Mouse (Mus musculus): ENCODE measurements around the gene Mef2c.

Gene Mef2c

GRCm38 (mm10) chr13:83503919-83504318 lies at the start of gene Mef2c:
TSS of gene Mef2c (plus strand) at chr13:83504034.
- WGBS, result 91% methylated on average over 7 of the region's 7 CpGs

GRCm38 (mm10) chr13:83459600-83459999 lies 44.2 kb upstream of the Mef2c start:
- 97% methylated on average over 3 of the region's 3 CpGs for WGBS

- 79% methylated on average over 1 of the region's 1 CpGs for WGBS
Observed at GRCm38 (mm10) chr13:83460620-83461019, 43.2 kb upstream of the Mef2c start.

- 68% methylated on average over 2 of the region's 2 CpGs for WGBS
Observed at GRCm38 (mm10) chr13:83461556-83461955, 42.3 kb upstream of the Mef2c start.

GRCm38 (mm10) chr13:83466756-83467155 lies 37.1 kb upstream of the Mef2c start:
- 89% methylated on average over 5 of the region's 5 CpGs for WGBS

- WGBS, result 86% methylated on average over 3 of the region's 3 CpGs
Observed at GRCm38 (mm10) chr13:83468794-83469193, 35.0 kb upstream of the Mef2c start.

- WGBS, result 76% methylated on average over 2 of the region's 2 CpGs
Observed at GRCm38 (mm10) chr13:83473755-83474154, 30.1 kb upstream of the Mef2c start.

GRCm38 (mm10) chr13:83480388-83480787 lies 23.4 kb upstream of the Mef2c start:
- 40% methylated on average over 3 of the region's 3 CpGs for WGBS

GRCm38 (mm10) chr13:83481310-83481709 lies 22.5 kb upstream of the Mef2c start:
- WGBS, result 44% methylated on average over 7 of the region's 7 CpGs

GRCm38 (mm10) chr13:83482087-83482486 lies 21.7 kb upstream of the Mef2c start:
- 70% methylated on average over 5 of the region's 5 CpGs for WGBS

GRCm38 (mm10) chr13:83484215-83484614 lies 19.6 kb upstream of the Mef2c start:
- 92% methylated on average over 4 of the region's 4 CpGs for WGBS

- WGBS, result 91% methylated on average over 7 of the region's 7 CpGs
Observed at GRCm38 (mm10) chr13:83484721-83485369, 19.0 kb upstream of the Mef2c start.

- WGBS, result 80% methylated on average over 3 of the region's 3 CpGs
Observed at GRCm38 (mm10) chr13:83492051-83492450, 11.8 kb upstream of the Mef2c start.

- 95% methylated on average over 3 of the region's 3 CpGs for WGBS
Observed at GRCm38 (mm10) chr13:83497708-83498107, 6.1 kb upstream of the Mef2c start.

GRCm38 (mm10) chr13:83499526-83499925 lies 4.3 kb upstream of the Mef2c start:
- 85% methylated on average over 4 of the region's 4 CpGs for WGBS

GRCm38 (mm10) chr13:83507687-83508086 lies 3.9 kb downstream of the Mef2c start:
- WGBS, result 96% methylated on average over 1 of the region's 1 CpGs

- WGBS, result 75% methylated on average over 4 of the region's 4 CpGs
Observed at GRCm38 (mm10) chr13:83515013-83515547, 11.2 kb downstream of the Mef2c start.

GRCm38 (mm10) chr13:83517660-83518609 lies 14.1 kb downstream of the Mef2c start:
- 2% methylated on average over 27 of the region's 27 CpGs for WGBS

GRCm38 (mm10) chr13:83520807-83521206 lies 17.0 kb downstream of the Mef2c start:
- 50% methylated on average over 4 of the region's 4 CpGs for WGBS

- WGBS, result 4% methylated on average over 35 of the region's 35 CpGs
Observed at GRCm38 (mm10) chr13:83523232-83523969, 19.6 kb downstream of the Mef2c start.

- 1% methylated on average over 42 of the region's 43 CpGs for WGBS
Observed at GRCm38 (mm10) chr13:83524159-83524901, 20.5 kb downstream of the Mef2c start.

Measured in cerebral cortex, adult 2 months (tissue).